Mouse (Mus musculus): ENCODE data around the gene Trpm2.

GRCm38 (mm10) chr10:78007203-78007602 lies 36.8 kb upstream of the Trpm2 start:
- TF ChIP-seq MAX (IDR thresholded peaks at IDR 0.05; ENCODE audit: low read depth) = no peak
- TF ChIP-seq E2F4 (IDR thresholded peaks at IDR 0.05; ENCODE audit: insufficient read depth) = no peak
- no peak for TF ChIP-seq POLR2A (IDR thresholded peaks at IDR 0.05; ENCODE audit: insufficient read length, low read depth)
- no peak for TF ChIP-seq SRF (IDR thresholded peaks at IDR 0.05; ENCODE audit: control insufficient read depth, insufficient read length, low read depth)
- TF ChIP-seq USF1 (IDR thresholded peaks at IDR 0.05; ENCODE audit: low read depth) = no peak
- TF ChIP-seq TCF12 (IDR thresholded peaks at IDR 0.05; ENCODE audit: insufficient read depth, poor library complexity, severe bottlenecking) = no peak
- TF ChIP-seq MYOD1 (IDR thresholded peaks at IDR 0.05; ENCODE audit: control insufficient read depth in 1 of 3, insufficient read length in 2 of 3, low read depth in 2 of 3) = no peak
- TF ChIP-seq MYOG (IDR thresholded peaks at IDR 0.05; ENCODE audit: control insufficient read depth in 1 of 3, insufficient read depth in 1 of 3, insufficient read length in 2 of 3, low read depth in 2 of 3) = no peak
- no peak for TF ChIP-seq TCF3 (IDR thresholded peaks at IDR 0.05; ENCODE audit: insufficient read length, low read depth)
- no peak for TF ChIP-seq POLR2AphosphoS2 (IDR thresholded peaks at IDR 0.05; ENCODE audit: insufficient read length, low read depth)
- no peak for TF ChIP-seq REST (IDR thresholded peaks at IDR 0.05; ENCODE audit: insufficient read depth, insufficient read length)
- no peak for TF ChIP-seq CEBPB (IDR thresholded peaks at IDR 0.05; ENCODE audit: insufficient read depth, poor library complexity, severe bottlenecking)

Measured in myocyte (in vitro differentiated cells).